Mouse (Mus musculus) adipocyte (in vitro differentiated cells): ENCODE results near the gene Zfyve19.

Source experiments
- DNase-seq: peaks from one replicate; pipeline ENCODE4 v3.0.0-alpha.2; 2016; ENCODE audit warnings: low spot score

Zfyve19 gene

GRCm38 (mm10) chr2:119208344-119209175 is at the start of gene Zfyve19, which contains the start of gene Dnajc17:
TSS of gene Zfyve19 (plus strand) at chr2:119208617.
TSS of gene Dnajc17 (minus strand) at chr2:119208795.
- peak; percentile 99 for DNase-seq

DNA sequence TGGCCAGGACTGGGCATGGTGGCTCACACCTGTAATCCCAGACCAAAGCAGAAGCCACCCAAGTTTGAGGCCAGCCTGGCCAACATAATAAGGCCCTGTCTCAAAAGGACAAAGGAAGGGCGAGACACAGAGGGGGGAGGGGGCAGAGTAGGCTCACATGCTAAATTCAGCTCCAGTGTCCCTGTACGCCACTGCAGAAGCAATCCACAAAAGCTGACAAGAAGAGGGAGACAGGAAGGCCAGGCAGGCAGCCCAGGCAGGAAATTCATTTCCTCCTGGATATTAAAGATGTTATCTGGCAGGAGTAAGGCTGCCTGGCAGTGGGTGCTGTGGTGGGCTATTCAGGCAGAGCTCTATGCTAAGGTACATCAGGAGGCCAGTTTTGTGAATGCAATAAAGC is 47.2 kb upstream of the Zfyve19 start:
- no peak for DNase-seq

- DNase-seq = no peak
These were observed 45.3 kb upstream of the Zfyve19 start for GRCm38 (mm10) chr2:119163135-119163534.

DNA sequence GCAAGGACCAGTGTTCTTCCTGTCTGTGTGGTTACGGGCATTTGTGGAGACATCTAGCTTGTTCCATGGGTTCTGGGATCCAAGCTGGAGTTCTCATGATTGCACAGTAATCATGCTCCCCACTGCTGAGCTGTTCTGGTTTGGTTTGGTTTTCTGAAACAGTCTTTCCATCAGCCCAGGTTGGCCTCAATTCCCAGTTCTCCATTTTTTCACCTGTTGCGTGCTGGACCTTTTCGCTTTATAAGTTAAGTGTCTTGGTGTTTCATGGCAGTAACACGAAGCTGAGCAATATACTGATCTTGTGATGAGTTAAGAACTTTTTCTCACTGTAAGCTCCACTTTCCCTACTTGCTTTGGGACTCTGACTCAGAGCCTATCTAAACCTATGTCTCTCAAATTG is 44.4 kb upstream of the Zfyve19 start:
- no peak for DNase-seq

- DNase-seq = no peak
These were observed 43.0 kb upstream of the Zfyve19 start for GRCm38 (mm10) chr2:119165401-119165800.

DNA sequence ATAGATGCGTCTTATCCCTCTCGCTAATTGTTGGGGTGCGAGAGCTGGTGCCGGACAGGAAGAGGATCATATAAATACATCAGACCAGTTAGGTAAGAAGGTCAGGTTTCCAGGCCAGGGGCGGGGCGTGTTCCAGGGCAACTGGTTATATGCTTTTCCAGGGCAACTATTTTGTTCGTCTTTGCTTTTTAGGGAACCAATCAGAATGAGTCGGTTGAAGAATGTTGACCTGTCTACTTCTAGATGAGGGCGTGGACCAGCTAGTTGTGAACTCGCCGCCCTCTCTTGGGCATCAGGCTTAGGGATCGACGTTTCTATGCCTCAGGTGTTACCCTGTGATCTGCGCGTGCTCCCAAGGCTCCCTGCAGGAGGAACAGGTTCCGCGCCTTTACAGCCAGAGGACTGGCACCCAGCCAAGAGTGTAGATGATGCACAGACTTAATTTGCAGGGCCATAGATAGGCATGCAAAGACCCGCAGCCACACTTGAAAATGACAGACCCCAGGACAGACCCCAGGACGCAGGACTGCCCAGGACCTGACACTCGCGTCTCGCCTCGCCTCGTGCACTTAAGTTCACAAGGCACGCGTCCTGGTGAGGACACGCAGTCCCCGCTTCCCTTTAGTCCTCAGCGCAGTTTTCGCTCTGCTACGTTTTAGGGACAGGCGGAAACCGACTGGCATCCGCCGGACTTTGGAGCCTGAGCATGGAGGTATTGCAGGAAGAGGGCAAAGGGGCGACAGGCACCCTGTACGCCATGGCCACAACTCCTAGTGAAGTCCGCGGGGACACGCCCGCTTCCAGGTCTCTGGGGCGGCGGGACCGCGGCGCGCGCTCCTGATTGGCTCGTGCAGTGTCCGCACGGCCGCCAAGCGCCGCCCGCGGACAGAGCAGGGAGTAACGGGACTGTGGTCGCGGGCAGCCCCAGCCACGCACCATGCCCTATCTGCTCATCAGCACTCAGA is 41.2 kb upstream of the Zfyve19 start, which contains the start of gene Gchfr:
Gene Gchfr, plus strand, starts transcription at position 873 of the 965 bp plus-strand sequence.
- DNase-seq = no peak

GRCm38 (mm10) chr2:119167866-119168256 is 40.6 kb upstream of the Zfyve19 start:
- no peak for DNase-seq

- no peak for DNase-seq
These were observed 38.1 kb upstream of the Zfyve19 start for GRCm38 (mm10) chr2:119170282-119170681.

- peak; percentile 98 for DNase-seq
These were observed 36.8 kb upstream of the Zfyve19 start for GRCm38 (mm10) chr2:119171574-119171973.

DNA sequence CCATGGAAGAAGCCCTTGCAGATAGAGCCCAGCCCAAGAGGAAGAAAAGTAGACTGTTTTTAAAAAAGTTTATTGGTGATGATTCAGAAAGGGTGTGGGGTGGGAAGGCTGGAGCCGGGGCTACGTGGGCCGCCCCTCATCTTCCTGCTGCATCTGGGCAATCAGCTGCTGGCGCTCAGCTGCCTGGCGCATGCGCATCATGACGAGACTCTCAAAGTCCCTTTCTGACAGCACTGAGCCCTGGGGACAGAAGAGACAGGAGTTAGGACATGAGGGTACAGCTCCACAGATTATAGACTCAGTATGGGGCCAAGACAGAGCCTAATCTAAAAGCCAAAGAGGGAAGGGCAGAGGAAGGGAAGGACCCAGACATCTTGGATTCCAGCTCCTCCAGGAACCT is 36.0 kb upstream of the Zfyve19 start:
- no peak for DNase-seq

DNA sequence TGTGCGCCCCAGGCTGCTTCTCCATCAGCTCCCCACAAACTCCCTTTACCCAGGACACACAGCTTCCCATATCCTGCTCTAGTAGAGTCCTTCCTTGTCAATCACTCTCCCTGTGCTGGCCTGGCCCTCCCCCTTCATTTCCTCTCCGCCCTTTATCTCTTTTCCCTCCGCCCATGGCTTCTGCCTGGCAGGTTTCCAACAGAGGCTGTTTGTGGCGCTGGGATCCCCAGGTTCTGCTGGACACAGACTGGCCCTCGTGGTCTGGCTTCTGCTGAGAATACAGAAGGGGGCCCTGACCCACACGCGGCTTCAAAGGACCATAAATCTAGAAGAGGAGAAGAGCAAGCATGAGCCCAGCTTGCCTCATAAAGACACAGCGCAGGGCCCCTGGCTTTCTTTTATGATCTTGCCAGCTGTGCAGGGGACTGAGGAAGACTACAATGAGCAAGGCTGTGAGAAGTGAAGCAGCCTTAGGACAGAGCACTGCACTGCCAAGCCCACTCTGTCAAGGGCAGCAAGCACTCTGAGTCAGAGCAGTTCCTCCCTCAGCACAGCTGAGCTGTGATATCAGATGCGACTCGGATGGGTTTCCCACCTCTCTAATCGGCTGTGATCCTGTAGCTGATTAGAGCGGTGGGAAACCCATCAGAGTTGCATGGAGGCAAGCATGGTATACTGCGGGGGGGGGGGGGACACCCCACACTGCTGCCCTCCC is 35.4 kb upstream of the Zfyve19 start:
- peak; percentile 77 for DNase-seq

GRCm38 (mm10) chr2:119173991-119174651 is 34.3 kb upstream of the Zfyve19 start, which contains the start of gene Gm14137:
TSS of gene Gm14137 (plus strand) at chr2:119174509.
- DNase-seq = peak; percentile 51

DNA sequence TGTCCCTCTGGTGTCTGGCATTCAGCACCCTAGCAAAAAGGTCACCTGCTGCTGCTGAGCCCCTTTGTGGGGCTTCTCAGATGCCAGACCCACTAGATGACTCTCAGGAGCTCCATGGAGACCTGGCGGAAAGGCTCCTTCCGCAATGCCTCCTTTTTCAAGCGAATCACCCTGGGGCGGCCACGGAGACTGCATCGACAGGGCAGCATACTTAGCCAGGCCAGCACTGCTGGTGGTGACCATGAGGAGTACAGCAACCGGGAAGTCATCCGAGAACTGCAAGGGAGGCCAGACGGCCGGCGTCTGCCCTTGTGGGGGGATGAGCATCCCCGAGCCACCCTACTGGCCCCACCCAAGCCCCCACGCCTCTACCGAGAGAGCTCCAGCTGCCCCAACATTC is 33.6 kb upstream of the Zfyve19 start:
- DNase-seq = no peak

DNA sequence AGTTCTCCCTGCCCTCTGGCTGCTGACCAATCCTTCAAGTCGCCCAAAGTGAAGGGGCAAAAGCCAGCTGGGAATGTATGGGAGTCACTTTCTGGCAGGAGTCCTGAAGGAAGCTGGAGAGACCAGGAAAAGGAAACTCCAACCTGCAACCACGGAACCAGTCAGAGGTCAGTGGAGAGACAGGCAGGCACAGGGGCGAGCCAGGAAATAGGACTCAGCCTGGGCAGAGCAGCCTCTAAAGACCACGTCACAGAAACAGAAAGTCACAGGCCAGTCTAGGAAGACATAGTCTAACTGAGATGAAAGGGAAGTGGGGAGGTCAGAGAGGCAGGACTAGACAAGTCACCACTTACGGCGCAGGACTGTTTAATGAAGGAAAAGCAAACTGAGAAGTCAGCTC is 32.8 kb upstream of the Zfyve19 start:
- DNase-seq = no peak

DNA sequence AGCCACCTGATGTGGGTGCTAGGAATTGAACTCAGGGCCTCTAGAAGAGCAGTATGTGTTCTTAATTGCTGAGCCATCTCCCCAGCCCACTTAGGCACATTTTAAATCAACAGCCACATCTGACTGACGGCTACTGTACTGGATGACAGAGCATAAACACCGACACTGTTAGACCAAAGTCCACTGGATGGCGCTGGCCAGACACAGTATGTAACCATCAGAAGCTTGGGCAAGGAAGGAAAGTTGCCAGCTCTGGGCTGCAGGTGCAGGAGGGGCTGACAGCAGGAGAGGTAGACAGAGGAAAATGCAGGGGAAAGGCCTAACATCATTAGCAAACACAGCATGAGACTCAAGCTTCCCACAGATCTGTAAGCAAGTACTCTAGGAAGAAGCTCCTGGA is 31.7 kb upstream of the Zfyve19 start:
- DNase-seq = peak; percentile 37

DNA sequence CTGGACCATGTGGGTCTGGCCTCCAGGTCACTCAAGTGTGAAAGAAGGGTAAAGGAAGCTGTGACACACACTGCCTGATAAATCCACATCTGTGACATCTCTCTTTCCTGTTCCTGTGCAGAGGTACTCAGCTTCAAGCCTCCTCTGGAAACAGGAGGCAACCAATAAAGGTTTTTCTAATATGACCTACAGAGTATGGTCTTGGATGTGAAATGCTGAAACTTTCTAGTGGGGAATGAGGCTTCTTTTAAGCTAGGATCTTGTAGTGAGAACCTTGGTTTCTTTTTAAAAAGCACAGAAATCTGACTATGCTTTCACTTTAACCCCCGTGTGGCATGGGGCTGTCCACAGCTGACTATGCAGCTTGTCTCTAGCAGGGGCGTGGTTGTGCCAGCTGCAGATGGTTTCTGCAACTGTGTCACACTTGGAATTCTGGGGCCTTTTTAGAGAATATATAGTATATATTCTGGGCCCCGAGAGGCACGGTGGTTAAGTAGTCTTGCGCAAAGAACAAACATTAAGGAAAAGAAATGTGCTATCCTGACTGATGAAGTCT is 31.0 kb upstream of the Zfyve19 start:
- no peak for DNase-seq

DNA sequence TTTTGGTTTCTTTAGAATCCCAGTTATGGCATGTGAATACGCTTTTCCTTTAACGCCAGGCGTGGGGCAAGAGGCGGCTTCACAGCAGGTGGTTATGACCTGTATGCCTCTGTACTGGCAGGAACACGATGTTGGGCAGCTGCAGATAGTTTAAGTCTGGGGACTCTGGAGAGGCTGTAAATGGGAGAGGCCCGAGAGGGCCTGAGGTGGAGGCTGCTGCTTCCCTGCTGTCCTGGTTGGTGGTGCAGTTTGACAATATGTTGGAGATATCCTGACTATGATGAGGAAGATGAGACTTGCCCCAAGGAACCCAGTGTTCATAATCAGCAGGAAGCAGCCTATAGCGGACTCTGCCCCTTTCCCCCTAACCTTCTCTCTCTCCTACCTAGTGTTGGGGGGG is 25.5 kb upstream of the Zfyve19 start:
- DNase-seq = no peak

DNA sequence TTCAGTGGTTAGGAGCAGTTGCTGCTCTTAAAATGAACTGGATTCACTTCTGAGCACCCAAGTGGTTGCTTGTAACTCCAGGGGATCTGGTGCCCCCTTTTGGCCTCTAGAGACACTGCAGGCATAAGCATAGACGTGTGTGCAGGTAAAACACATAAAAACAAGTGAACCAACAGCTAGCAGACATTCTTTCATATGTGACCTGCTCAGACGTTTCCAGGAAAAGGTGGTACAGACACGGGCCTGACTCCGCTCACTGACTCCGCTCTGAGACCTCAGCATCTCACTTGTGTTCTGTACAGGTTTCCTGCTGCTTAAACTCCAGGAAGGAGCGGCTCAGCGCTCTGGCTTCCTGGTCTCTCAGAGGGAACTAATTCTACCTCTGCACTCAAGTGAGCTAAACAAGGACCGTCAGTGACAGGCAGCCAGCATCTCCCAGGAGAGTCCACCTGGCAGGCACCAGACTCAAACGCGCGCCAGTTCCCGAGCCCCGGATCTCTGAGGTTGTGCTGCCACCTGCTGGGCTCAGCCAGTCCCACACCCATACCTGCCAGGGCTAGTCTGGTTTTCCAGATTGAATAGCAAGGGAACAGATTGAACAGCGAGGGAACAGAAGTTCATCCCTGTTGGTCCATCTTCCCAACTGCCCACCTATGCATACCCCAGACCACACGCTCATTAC is 19.2 kb upstream of the Zfyve19 start:
- peak; percentile 88 for DNase-seq

DNA sequence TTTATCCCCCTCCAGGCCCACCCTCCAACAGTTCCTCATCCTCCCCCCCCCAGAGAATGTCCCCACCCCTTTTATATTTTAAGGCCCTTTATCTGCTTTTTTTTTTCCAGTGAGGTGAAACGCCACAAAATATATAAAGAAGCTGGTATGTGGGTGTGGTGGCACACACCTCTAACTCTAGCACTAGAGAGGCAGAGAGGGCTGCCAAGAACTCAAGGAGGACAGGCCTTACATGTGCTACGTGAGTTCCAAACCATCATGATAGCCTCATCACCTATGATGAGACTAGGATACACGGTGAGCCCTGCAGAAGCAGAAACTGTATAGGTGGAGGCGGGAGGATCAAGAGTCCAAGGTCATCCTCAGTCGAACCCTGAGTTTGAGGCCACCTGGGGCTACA is 17.4 kb upstream of the Zfyve19 start:
- no peak for DNase-seq

GRCm38 (mm10) chr2:119194140-119194539 is 14.3 kb upstream of the Zfyve19 start:
- DNase-seq = no peak
